Mouse (Mus musculus) left cerebral cortex, adult 8-10 months (tissue): Measurements from ENCODE around the gene Gadd45a. TPM values are rescaled to one million over a fixed set of nuclear protein-coding genes. Genes with fewer than 3 reads are reported as not detected.

Source experiments
- DNase-seq, 2 experiments: peaks; one replicate each; pipeline ENCODE4 v3.0.0; 2022; ENCODE audit warnings: low spot score in 2 of 2
- total RNA-seq, 4 experiments: library from RNA; stranded (reverse); gene quantifications; 2 replicates each; pipeline ENCODE4 v1.2.4; 2022

The Gadd45a gene
- total RNA-seq, 4 experiments from 2014 or later: 6.9 to 10.0 (median 8.6) TPM

DNA sequence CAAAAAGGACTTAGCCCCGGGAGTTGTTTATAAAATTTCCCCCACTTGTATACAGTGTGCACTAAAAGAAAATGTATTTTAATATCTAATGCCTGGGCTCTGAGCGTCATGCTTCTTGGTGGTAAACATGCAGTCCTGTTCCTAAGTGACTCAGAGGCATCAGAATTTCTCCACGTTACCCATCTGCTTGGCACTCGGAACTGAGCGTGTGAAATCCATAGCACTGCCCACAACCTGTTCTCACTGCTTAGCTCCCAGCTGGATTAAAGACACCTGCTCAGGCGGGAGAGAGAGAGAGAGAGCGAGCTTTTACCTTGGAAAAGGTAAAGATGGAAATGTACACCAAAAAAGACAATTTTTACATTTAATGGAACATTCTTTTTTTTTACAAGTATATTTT, 18.3 kb downstream of the Gadd45a start:
- peak in 1 of 2 experiments; percentile 49 for DNase-seq

DNA sequence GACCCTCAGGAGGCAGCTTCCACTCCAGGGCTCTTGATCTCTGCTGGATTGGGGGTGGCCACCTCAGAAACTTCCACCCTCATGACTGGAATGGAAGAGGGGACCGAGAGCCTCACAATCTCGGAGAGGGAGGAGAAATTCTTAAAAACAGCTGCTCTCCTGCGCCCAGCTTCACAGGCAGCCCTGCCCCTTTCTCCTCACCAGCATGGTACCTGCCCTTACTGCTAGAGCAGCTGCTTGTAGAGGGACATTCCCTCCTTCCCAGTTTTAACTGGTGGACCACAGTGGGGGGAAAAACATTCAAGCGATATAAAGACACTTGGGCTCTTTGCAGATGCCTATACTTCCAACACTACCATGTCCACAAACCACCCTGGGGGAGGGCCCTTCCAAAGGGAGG, 18.9 kb downstream of the Gadd45a start:
- DNase-seq: no peak

DNA sequence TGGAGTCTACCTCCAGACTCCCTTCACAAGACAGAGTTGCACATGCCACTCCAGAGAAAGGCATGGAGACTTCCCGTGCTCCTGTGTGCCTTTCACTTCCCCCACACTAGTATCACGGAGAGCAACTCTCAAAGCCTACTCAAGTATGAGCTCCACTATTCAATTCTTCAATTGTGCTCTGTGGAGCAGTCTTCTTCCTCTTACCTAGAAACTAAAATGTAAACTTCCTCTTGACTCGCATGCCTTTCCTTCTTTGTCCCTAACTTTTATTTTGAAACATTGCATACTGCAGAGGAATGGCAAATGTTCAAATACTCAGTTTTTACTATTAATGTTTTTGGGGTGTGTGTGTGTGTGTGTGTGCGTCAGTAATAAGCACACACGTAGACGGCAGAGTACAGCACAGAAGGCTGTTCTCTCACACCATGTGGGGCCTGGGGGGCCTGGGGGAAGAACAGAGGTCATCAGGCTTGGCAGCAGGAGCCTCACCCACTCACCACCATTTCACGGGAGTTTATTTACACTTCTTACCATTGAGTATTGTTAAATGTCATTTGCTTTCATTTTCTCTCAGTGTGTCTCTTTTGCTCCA, 20.6 kb downstream of the Gadd45a start:
- DNase-seq: no peak

DNA sequence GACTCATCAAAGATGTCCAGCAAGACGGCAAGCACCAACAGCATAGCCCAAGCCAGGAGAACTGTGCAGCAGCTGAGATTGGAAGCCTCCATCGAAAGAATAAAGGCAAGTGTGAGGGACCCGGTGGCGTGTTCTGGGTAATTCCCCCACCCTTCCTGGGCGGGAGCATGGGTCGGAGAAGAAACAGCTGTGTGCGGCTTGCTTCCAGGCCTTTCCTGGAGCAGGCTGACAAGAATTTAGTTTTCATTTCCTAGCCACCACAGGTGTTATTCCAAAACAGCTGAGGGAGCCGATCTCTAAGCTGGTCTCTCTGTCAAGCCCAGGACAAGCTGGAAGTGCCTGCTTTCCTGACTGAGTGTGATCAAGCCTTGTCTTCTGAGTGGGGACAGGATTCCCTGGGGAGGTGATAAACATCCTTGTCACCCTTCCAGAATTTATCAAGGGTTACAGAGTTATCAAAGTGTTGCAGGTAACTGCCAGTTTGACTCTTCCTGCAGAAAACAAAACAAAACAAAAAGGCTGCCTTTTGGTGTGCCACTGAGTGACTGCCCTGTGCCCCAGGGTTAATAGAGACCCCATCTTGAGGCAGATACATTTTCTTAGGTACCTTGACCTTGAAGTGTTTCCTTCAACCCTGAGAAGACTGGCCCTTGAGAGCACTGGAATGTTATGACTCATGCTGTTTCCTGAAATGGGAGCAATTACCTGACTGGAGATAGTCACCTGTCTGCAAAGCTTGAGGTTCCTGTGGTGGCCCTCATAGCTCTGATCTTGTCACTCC, 21.3 kb downstream of the Gadd45a start:
- no peak for DNase-seq

DNA sequence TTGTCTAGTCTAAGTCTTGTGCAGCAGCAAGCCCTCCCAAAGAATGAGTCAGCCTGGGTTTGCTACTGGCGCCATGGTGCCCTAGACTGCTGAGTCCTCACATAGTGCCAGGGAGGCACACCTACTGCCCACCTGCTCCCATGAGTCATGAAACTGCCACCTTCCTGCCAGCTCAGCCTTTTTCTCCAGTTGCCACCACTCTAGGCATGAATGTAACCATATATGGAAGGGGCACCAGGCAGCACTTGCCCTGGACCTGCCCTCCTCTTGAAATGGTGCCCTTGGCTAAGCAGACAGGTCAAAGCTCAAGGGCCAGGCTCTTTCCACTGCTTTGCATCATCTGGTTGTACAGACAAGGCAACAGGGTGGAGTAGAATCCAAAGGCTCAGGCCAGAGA, 22.6 kb downstream of the Gadd45a start:
- peak in 1 of 2 experiments; percentile 43 for DNase-seq

DNA sequence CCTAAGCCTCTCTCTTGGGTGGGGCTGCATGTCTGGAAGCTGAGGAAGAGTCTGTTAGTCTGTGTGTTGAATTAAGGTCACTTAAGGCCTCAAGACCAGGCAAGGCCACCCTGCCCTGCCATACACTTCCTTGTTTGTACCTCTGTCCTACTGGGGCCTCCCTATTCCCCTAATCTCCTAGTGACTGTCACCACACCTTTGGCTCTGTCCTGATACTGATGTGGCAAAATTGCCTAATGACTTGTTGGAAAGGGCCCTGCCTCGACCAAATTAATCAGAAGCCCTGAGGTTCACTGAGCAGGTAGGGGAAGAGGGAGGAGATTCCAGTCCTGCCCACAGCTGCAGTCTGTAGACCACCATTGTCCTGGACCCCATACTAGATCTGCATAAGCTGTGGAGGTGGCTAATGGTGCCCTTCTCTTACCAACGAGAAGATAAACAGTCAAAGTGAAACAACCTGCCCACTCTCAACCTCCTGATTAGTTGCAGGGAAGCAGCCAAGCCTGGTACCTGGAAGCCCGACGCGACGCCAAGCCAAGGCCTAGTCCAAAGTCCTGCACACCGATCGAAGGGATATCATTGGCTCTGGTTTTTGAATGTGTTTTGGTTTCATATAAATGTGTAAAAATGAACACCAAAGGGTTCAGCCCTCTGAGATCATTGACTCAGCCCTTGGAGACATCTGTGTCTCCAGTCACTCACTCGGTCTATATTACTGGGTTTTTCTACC, 23.1 kb downstream of the Gadd45a start:
- DNase-seq: no peak

DNA sequence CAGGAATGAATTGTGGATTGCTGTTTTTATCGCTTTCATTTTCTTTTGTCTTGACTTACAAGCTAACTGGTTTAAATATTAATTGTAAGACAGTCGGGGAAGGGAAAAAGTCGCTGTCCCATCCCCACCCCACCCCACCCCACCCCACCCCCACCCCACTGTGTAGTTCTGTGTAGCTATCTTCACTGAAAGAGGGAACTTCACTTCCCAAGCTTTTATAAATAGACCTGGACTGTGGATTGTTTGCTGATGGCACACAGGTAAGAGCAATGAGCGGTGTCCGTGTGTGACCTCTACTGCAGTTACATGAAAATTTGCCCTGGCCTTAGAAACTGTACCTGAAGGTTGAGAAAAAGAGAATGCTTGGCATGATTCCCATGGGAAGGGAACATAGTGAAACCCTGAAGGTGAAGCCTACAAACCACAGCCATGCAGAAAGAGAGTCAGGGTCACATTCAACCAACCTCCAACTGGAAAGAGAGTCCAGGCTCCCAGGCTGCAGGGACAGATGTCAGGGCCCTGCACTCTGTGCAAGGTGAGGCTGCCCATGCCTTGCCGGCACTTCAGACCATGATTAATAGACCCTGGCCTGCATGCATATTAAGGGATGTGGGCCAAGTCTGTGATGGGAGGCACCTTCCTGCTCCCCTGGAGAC, 23.8 kb downstream of the Gadd45a start:
- DNase-seq: no peak

DNA sequence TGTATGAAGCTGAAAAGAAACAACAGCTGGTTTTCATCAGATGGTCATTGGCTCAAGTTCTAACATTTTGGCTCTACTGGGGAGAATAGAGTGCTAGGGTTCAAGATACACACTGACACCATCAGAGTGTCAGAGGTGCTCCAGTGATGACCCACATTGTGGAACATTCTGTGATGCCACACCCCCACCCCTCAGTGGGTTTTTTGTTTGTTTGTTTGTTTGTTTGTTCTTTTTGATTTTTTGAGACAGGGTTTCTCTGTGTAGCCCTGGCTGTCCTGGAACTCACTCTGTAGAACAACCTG, 26.1 kb downstream of the Gadd45a start:
- DNase-seq: no peak

DNA sequence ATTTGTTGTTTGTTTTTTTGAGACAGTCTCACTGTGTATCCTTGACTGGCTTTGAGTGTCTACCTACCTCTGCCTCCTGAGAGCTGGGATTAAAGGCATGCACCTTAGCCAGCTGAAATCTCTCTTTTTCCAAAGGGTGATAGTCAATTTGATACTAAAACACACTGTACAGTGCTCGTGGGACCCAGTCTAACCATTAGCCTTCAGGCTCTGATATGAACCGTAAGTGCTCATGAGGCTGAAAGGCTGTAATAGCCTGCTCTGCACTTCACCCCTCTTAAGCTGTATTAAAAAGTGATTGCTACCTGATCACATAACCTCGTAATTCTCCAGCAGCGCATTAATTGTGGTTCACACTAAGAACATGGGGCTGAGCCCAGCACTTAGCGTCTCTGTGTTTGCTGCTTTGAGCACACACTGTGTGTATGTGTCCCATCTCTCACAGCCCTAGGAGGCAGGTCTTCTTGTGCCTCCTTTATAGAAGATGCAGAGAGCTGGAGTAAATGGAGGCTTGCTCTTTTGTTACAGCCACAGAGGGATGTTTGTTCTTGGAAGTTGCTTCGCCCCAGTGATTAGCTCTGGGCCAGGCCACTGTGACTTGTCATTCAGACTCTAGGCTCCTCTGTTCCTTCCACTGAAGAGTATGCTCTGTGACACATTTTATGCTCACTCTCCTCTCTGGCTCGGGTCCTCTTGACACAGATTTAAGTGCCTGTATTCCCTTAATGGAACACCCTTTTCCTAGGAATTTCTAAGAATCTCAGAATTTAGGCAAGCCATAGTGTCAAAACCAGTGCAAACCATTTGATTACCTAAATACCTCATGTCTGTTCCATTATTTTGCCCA, 26.7 kb downstream of the Gadd45a start:
- DNase-seq: no peak

DNA sequence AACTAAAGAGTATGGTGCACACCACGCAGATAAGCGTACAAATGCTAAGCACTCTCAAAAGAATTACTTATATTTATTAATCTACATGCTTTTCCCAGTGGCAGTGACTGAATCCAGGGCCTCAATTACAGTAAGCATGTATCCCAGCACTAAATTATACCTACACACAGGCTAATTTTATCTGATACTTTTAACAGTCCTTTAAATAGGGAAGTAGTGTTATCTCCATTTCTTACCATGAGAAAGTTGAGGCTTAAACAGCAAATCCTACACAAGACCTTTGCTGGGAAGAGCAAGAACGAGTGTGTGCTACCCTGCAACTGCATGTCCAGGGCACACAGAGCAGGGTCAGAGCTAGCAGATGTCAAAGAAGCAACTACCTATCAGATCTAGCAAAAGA, 27.4 kb downstream of the Gadd45a start:
- DNase-seq: no peak

DNA sequence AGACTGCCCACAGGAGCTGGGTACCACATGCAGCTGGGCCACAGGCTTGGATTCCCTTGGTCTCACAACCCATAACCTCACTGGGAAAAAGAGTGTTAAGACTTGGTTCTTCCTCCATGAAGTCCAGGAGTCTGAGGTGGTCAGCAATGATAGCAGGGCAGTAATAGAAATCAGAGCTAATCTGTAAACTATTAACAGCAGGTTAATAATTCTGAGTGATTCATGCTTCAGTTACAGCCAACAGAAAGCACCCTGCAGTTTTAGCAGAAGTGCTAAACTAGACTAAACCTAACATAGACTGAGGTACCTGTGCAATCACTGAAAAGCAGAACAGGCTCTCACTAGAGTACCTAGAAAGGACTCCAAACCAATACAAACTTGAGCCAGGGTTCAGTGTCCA, 37.5 kb downstream of the Gadd45a start:
- no peak for DNase-seq

DNA sequence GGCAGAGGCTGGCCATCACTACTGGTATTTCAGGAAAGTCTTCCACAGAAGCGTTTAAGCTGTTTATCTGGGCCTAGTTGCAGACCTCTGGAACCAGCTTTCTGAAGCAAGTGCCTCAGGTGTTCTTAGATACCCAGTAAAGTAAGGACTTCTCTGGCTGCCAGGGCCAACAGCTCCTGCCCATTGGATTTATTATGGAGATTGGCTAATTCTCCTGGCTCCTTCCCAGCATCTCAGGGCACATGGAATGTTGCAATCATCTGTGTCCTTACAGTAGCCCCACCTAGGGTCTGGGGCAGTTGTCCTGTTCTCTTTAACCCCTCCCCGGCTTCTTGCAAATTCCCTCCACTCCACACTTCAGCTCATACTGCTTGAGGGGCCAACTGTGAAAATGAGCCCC, 38.6 kb downstream of the Gadd45a start:
- no peak for DNase-seq

DNA sequence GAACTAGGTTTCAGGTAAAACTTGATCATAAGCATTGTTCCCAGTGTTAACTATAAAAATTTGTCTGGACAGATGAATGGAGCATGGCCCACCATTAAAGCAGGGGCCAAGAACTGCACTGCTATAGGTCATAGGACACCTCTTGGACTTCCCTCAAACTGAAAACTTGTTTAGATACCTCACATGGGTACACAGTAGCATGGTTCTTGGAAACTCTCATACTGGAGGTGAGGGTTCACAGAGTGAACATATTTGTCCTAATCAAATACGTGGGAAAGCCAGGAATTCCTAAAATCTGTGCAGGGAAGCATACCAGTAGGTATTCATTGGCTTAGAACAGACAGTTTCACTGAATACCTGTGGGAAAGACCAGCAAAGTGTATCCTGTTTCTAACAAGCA, 41.0 kb downstream of the Gadd45a start:
- DNase-seq: no peak

DNA sequence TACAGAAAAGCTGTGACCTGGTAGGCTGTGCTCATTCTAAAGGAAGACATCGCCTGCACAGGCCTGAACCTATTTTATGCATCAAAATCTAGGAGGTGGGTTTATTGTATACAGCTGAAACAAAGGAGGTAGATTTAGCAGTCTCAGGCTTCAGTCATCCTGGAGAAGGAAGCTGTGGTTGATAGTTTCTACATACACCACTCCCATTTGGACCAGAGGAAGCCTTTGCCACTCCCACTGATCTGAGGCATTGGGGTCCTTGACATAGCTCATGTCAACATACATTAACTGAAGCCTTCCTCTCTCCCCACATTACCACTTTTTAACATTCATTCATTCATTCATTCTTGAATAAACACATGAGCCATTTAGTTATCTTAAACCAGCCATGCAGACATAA, 41.4 kb downstream of the Gadd45a start:
- no peak for DNase-seq

DNA sequence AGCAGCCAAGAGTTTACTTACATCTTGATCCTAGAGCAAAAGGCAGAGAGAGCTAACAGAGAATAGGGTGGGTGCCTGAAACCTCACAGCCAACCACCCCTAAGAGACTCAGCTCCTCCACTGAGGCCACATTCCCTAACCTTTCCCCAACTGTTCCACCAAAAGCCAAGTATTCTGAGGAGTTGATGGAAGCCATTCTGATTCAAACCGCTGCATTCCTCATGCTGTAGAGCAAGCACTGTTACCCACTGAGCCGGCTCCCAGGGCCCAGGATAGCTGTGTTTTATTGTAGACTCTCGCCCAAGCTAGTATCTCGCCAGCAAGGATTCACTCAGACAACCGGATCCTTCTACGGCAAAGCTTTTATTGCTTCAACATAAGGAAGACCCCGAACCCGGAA, 42.3 kb downstream of the Gadd45a start:
- no peak for DNase-seq

DNA sequence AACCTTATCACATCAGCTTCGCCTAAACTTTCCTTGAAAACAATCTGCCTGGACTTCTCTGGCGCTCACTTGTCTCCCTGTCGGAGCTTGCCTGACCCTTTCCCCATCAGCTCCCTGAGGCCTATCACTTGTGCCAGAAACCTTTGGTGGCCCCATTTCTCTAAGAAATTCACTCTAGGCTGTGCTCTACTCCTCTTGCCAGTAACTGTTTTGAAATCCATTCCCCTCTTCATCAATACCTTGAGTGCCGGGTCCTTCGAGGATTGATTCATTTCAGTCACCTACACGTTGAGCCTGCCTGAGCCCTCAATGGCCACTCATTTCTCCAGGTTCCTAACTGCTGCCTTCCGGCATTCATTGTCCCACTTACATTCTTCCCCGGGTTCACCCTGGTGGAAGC, 44.5 kb downstream of the Gadd45a start:
- DNase-seq: no peak

DNA sequence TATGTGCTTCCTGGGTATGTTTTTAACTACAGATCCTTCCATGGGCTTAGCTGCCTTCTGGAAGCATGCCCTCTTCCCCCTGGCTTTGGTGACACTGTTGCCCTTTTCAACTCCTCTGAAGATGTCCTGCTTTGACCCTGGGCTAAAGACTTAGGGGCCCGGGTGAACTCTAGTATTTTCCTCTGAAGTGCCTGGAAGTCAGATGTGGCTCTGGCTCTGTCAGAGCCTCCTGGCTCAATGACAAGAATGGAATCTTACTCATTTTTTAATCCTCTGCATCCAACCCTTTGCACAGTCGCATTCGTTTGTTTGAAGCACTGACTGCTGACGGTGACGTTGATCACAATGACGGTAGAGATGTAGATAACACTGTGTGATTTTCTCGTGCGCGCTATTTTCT, 45.0 kb downstream of the Gadd45a start:
- DNase-seq: no peak

DNA sequence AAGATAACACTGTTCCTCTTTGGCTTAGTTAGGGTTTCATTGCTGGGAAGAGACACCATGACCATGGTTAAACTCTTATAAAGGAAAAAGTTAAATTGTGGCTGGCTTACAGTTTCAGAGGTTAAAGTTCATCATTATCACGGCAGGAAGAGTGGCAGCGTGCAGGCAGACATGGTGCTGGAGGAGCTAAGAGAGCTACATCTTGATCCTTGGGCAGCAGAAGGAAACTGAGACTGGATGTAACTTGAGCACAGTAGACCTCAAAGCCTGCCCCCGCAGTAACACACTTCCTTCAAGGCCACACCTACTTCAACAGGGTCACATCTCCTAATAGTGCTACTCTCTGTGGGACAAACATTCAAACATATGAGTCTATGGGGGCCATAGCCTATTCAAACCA, 47.7 kb downstream of the Gadd45a start:
- DNase-seq: no peak

DNA sequence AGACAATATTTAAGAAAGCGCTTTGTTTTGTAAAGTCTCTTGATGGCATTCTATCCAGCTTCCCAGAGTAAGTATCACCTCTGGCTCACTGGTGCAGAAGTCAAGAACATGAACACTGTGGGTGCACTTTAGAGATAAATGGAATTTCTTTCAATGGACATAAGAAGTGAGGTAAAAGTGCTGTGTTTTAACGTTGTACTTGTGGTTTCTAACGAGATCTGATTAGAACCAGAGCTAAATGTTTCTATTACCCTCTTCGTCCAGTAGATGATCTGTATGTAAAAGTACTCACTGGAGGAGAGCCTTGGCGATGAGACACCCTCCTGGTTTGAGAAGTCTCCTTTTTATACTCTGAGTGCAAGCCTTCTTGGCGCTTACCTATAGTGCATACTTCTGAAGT, 48.2 kb downstream of the Gadd45a start:
- DNase-seq: no peak

DNA sequence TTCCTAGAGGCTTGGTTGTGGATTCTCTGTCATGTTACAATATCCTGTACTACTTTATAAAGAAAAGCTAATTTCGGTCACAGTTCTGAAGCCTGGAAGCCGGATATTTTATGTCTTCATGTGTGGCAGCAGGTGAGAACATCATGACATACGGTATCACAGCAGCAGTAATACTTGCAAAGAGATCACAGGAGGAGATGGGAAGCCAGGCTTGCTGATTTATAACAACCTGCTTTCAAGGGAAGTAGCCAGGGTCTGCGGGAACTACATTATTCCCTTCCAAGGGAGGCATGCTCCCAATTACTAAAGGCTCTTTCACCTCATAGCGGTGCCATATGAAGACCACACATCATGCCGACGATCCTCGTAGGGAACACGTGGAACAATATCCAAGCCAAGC, 48.9 kb downstream of the Gadd45a start:
- no peak for DNase-seq

DNA sequence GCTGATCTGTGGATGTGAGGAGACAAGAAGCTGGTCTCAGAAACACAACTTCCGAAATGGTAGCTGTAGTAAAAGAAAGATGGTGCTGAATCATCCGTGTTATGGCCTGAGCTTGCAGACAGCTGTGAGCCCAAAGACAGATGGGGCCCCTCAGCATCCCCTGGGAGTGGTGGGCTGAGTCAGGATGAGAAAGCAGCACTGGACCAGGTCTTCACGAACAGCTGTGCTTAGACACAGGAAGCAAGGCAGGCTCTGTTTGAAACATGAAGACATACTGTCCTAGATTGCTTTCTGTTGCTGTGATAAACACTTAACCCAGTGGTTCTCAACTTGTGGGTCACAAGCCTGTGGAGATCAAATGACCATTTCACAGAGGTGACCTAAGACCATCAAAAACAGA, 49.6 kb downstream of the Gadd45a start:
- no peak for DNase-seq
